Mouse (Mus musculus): Measurements from ENCODE around the gene Cysrt1.

Gene Cysrt1

GRCm38 (mm10) chr2:25214444-25214843, 27.8 kb downstream of the Cysrt1 start, which contains the start of gene Stpg3:
Gene Stpg3, minus strand, starts transcription at chr2:25214637.
- in situ Hi-C loops (cut with MboI; ENCODE audit: low sequenced_read_pairs), result no loop called here

- in situ Hi-C loops (cut with MboI; ENCODE audit: low sequenced_read_pairs), result no loop called here
Observed at GRCm38 (mm10) chr2:25213266-25213865, 28.9 kb downstream of the Cysrt1 start.

DNA sequence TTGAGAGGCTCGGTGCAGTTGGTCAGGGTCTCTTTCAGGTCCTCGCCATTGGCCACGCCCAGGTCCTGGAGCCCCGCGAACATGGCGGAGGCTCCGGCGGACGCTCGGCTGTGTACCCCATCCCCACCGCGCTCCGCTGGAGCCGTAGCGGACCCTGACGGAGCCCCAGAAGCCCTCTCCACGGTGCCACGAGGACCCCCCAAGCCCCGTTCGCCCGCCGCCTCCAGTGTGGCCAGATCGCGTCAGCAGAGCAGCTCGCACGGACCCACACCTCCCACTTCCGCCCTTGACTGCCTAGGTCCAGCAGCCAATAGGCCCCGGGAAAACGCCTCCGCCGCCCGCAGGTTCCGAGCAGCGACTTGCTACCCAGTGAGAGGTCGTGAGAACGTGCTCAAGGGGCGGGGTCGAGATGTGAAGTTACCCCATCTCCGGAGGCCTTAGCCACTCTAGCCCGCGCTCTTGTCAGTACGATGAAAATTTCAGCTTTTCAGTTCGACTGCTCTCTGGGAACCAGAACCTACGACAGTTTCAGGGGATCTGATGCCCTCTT, 31.1 kb downstream of the Cysrt1 start, which contains the start of gene Nelfb:
Gene Nelfb (minus strand): TSS at position 369 of the 550 bp plus-strand sequence.
- in situ Hi-C loops (cut with MboI; ENCODE audit: low sequenced_read_pairs), result no loop called here

GRCm38 (mm10) chr2:25210686-25211085, 31.6 kb downstream of the Cysrt1 start:
- in situ Hi-C loops (cut with MboI; ENCODE audit: low sequenced_read_pairs), result no loop called here

- in situ Hi-C loops (cut with MboI; ENCODE audit: low sequenced_read_pairs), result no loop called here
Observed at GRCm38 (mm10) chr2:25207593-25207992, 34.7 kb downstream of the Cysrt1 start.

- in situ Hi-C loops (cut with MboI; ENCODE audit: low sequenced_read_pairs), result no loop called here
Observed at GRCm38 (mm10) chr2:25203631-25204214, 38.5 kb downstream of the Cysrt1 start.

- in situ Hi-C loops (cut with MboI; ENCODE audit: low sequenced_read_pairs), result no loop called here
Observed at GRCm38 (mm10) chr2:25200631-25201030, 41.6 kb downstream of the Cysrt1 start.

GRCm38 (mm10) chr2:25197946-25198345, 44.3 kb downstream of the Cysrt1 start:
- in situ Hi-C loops (cut with MboI; ENCODE audit: low sequenced_read_pairs), result no loop called here

DNA sequence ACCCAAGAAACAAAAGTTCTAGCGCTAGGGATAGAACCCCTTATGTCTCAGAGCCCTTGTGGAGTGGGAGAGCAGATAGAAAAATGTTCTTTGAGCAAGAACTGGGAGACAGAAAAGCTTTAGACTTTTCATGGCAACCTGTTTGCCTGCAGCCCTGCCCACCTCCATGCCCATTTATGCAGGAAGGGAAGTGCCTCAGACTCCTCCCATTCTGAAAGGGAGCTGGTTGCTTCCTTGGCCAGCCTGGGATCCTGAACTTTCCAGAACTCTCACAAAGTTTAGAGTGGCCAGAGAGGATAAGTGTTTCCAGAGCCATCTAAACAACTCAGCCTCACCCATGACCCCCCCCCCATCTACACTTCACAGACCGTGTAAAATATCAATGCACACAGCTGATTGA, 45.1 kb downstream of the Cysrt1 start:
- in situ Hi-C loops (cut with MboI; ENCODE audit: low sequenced_read_pairs), result no loop called here

DNA sequence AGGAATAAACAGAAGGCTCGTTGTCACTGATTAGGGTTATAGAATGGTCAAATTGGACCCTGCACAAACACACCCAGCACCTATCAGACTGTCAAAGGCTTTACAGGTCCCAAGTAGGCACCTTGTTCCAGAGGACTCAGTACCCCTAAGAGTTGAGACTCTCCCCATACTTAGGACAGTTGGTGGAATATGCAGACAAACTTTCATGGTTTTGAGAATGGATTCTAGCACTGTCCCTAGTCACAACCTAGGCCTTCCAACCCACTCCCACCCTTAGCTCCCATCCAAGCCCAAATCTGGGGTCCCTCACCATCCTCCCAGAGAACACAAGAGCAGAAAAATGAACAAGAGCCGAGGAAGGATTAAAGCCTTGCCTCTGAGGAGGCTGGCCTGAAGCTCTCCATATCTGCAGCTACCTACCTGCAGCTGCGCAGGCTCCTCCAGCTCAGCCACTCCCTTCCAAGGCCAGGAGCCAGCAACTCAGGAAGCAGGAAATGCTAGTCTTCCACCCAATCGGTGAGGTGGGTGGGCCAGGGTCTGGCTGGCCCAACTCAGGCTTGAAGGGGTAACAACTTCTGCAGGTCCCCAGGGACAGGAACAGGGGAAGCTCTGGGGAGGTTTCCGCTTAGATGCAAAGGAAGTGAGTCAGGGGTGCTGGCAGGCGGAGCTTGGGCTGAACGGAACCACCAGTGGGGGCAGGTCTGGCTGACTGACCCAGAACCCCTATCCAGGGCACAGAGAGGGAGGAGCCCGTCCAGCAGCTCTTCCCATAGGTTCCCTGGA, 45.9 kb downstream of the Cysrt1 start, which contains the start of gene Tor4a:
Gene Tor4a (minus strand): TSS at position 715 of the 783 bp plus-strand sequence.
- in situ Hi-C loops (cut with MboI; ENCODE audit: low sequenced_read_pairs), result no loop called here

DNA sequence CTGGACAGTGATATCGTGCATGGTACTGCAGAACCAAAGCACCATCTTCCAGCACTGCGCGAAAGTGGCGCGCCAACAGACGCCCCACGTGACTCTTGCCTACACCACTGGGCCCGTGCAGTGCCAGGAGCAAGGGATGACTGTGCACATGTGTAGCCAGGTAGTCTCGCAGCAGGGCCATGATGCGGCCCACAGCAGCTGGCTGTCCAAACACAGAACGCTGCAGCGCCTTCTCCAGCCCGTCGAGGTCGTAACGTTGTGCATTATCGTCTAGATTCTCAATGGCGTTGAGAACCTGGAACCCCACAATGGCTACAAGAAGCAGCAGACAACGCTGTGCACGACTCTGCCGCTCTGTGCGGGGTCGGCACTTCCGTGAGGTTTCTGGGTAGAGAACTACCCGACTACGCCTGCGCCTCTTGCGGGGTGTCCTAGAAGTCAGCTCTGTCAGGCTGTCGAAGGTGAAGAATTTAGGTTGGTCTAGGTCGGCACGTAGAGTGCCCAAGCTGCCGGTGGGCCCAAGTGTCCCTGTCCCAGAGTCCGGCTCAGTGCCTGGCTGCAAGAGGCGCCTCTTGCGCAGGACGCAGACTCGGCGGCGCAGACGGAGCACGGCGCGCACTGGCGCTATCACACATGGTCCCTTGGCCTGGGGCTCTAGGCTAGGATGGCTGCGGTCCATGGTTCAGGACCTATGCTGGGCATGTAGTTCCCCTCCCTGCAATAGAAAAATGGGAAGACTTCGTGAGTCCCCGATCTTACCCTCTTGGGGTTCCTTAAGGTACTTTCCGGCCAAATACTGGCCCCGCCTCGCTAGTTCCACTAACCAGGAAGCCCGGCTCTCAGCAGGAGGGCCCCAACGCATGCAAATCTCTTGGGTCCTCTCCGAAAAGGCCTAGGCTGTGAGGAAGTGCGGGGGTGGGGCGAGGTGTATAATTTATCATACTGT, 46.8 kb downstream of the Cysrt1 start:
- in situ Hi-C loops (cut with MboI; ENCODE audit: low sequenced_read_pairs), result no loop called here

GRCm38 (mm10) chr2:25194486-25195171, 47.6 kb downstream of the Cysrt1 start:
- in situ Hi-C loops (cut with MboI; ENCODE audit: low sequenced_read_pairs), result no loop called here

GRCm38 (mm10) chr2:25194006-25194405, 48.2 kb downstream of the Cysrt1 start:
- in situ Hi-C loops (cut with MboI; ENCODE audit: low sequenced_read_pairs), result no loop called here

DNA sequence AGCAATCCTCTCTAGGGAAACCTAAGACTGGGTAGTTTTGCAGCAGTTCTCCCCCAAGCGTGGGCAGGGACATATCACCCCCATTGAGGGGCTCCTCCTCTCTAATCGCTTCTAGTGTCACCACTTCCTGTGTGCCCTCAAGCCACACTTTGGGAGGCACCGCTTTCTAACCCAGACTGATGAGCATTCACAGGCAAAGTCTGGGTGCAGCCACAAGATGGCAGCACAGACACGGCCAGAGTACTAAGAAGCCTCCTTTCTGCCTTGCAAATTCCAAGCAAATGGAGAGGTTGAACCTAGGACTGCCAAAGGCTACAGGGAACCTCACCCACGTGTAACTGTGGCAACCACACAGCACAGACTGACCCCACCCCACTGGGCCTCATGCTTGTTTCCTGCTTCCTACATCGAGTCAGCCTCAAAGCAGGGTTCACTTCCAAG, 48.9 kb downstream of the Cysrt1 start:
- in situ Hi-C loops (cut with MboI; ENCODE audit: low sequenced_read_pairs), result no loop called here

Data from CH12F3 (cell line).